Mouse (Mus musculus) spleen, adult 2 months (tissue): ENCODE results near the gene Mef2c.

Experiments
- CTCF ChIP-seq: fragments of 200-500 bp; IDR thresholded peaks from 2 replicates; pipeline ENCODE4 v1.5.1; 2011; ENCODE audit warnings: mild to moderate bottlenecking, inconsistent platforms; ENCODE audit not compliant: insufficient read depth, insufficient read length, insufficient replicate concordance; ENCODE audit errors: extremely low read depth
- POLR2A ChIP-seq: fragments of 200-500 bp; IDR thresholded peaks from 2 replicates; pipeline ENCODE4 v1.6.1; 2011; ENCODE audit warnings: low read depth, low read length, inconsistent platforms

- TF ChIP-seq CTCF (no peak), POLR2A (no peak)
Measured at GRCm38 (mm10) chr13:83525716-83526005, 21.8 kb downstream of the Mef2c start.
